Mouse (Mus musculus): ENCODE data around the gene Dgki.

DNA sequence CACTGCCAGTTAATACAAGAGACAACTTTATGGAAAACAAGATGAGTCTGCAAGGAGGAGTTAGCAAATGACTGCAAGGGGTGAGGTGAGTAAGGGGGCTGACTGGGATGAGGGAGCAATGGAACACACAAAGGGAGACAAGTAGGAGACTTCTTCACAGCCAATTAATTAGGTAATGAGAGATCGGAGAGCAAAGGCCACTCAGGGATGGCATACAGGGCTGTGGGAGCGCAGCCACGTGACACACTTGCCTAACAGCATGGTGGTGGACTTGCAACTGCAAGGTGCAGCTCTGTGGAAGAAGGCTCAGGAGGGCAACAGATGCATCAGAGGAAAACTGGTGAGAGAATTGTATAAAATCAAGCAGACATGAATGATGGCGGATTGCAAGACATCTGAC is 339.3 kb downstream of the Dgki start:
- TF ChIP-seq CTCF (IDR thresholded peaks at IDR 0.05; ENCODE audit: low read depth, low read length) (no peak), POLR2AphosphoS5 (IDR thresholded peaks at IDR 0.05; ENCODE audit: insufficient replicate concordance, low read depth, low read length) (no peak), GATA1 (IDR thresholded peaks at IDR 0.05; ENCODE audit: borderline replicate concordance, low read length) (no peak), TAL1 (conservative IDR thresholded peaks at IDR 0.05; ENCODE audit: low read depth, low read length) (no peak), GATA2 (IDR thresholded peaks at IDR 0.05; ENCODE audit: borderline replicate concordance, low read depth, low read length) (no peak)
